Mouse (Mus musculus) granulocyte monocyte progenitor cell, adult 5-6 weeks (primary cell): ENCODE data around the gene Tmem120a. TPM values are rescaled to one million over a fixed set of nuclear protein-coding genes. Genes with fewer than 3 reads are reported as not detected.

Experiments
- ATAC-seq: replicated peaks from 2 replicates; pipeline ENCODE4 v1.8.0; 2016; ENCODE audit warnings: mild to moderate bottlenecking, moderate TSS enrichment, inconsistent platforms; ENCODE audit not compliant: poor library complexity, severe bottlenecking
- total RNA-seq, 2 experiments: library from RNA; stranded (forward) in 1 of 2; stranded (reverse) in 1 of 2; fragments of 200-712, 200-1000 nt in 1 of 2; fragments of >200 nt in 1 of 2; fragmentation: Nextera tagmentation in 1 of 2; gene quantifications; 2 replicates each; pipeline ENCODE4 v1.2.3; 2014 to 2017

Gene Tmem120a
- total RNA-seq, 2 experiments from 2014 or later: 19.1 to 26.4 TPM

DNA sequence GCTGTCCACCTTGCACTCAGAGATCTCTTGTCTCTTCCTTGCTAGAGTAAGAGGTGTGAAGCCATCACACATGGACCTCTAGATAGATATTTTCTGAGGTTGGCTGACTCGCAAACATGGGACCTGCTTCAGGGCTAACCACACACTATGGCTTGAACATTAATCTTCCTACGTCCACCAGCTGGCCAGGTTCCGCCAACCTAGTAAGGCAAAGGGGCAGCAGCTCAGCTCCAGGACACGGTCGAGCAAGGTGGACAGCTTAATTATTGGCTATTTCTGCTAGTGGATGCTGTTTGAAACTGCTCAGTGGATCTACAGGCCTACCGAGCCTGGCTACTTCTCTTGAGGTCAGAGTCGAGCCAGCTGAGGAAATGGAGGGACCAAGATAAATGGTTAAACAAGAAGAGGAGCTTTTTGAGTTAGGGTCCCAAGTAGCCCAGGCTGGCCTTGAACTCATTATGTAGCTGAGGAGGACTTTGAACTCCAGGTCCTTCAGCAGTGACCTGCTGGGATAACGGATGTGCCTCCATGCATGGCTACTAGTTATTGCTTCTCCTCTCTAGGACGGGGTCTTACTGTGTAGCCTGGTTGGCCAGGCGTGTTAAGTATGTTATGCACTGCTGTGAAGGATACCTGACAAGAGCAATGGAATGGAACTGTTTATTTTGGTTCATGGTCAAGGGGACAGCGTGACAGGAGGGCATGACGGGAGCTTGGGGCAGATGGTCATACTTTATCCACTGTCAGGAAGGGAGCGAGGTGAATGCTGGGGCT is 32.5 kb downstream of the Tmem120a start:
- ATAC-seq: no peak

DNA sequence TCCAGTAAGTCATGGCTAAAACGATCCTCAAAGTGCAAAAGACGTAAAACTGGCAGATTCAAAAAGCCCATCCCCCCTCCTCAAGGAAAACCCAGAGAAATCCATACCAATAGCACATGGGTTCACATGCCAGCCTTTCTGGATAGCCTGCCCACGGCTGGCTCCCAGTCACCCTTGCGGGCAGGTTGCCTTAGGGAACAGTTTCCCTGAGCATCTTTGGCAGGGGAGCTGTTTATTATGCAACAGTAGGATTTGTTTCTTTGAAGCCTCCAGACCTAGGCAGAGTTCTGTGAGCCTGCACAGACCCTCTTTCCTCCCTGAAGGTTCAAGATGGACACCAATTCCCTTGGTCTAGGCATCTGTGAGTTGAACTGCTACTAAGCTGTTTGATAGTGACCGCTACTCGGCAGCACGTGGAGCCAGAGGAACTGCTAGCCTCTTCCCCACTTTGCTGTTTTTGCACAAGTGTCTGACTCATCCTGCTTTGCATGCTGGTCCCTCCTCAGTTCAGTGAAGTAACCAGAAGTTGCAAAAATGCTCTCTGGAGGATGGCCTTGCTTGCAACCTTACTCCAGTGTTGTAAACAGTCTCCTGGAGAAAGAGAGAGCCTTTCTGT is 33.5 kb downstream of the Tmem120a start:
- ATAC-seq: peak; percentile 75

DNA sequence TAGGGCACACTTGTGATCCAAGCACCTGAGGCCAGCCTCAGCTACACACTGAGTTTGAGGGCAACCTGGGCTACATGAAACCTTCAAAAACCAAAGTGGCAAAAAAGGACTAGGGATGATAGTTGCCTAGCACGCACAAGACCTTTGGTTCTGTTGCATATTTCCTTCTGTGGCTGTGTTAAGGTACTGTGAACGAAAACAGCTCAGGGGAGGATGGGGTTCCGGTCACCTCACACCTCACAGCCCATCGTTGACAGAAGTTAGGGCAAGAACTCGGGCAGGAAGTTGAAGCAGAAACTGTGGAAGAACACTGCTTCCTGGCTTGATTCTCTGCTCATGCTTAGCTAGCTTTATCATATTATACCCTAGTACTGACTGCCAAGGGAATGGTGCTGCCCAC is 34.5 kb downstream of the Tmem120a start:
- no peak for ATAC-seq

GRCm38 (mm10) chr5:135707855-135708254 is 36.4 kb downstream of the Tmem120a start:
- ATAC-seq: peak; percentile 65

DNA sequence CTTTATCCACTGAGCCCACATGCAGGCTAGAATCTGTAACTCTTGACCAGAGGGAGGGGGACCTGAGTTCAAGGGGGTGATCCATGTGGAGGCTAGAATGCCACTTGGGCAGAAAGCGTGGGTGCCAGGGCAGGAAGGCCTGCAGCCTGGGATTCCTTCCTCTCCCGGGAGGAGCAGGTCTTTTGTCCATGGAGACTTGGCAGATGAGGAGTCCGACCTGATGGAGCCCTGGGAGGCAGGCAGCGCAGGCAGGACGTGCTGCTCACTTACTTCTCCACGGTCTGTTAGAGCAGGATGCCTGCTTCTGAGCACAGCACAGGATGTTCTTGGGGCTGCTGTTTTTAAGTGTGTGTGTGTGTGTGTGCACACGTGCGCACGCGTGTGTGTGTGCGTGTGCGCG is 37.2 kb downstream of the Tmem120a start:
- no peak for ATAC-seq

DNA sequence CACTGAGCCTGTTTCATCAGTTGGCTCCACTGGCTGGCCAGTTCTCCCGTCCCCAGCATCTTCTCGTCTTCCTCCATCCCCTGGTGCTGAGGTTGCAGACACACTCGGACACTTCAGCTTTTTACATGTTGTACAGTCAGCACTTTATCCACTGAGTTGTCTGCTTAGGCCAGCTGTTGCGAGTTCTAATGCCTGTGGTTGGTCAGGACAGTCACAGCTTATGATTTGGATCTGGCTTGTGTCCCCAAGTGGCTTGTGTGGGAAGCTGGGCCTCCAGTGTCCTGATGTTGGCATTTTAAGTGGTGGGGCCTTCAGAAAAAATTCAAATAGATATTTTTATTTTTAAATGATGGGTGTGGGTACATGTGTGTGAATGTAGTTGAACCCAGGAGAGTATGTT is 38.9 kb downstream of the Tmem120a start:
- no peak for ATAC-seq

GRCm38 (mm10) chr5:135703431-135703830 is 40.8 kb downstream of the Tmem120a start:
- no peak for ATAC-seq

- peak; percentile 92 for ATAC-seq
These were observed 41.5 kb downstream of the Tmem120a start for GRCm38 (mm10) chr5:135702682-135703192.

DNA sequence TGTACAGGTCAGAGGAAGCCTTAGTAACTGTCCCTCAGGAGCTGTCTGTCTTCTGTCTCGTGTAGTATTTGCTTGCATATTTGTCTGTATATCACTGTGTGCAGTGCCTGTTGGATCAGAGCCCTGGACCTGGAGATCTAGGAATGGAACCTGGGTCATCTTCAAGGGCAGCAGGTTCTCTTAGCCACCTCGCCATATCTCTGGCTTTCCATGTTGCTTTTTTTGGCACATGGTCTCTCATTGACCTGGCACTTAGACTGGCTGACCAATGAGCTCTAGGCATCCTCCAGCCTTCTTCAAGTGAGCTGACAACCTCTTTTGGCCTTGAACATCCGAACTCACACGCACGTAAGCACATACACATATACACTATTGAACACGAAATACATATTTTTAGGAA is 42.1 kb downstream of the Tmem120a start:
- ATAC-seq: 0 out of 2 replicates have a peak, but pooled peaks have one; percentile 3

- no peak for ATAC-seq
These were observed 42.6 kb downstream of the Tmem120a start for GRCm38 (mm10) chr5:135701601-135702000.

DNA sequence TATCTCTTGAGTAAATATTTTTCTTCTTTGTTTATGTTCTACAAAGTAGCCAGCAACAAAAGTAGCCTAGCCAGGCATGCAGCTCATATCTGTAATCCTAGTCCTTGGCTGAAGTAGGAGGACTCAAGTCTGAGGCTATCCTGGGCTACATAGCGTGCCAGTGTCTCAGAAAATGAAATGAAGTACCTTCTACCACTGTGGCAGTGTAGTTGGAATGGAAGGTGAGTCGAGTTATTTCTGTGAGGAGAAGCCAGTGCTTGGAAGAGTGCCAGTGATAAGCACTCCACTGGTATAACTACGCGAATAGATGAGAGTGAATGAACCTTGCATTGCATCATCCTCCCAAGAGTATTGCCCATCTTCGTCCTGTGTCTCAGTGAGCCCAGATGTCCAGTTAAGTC is 46.5 kb downstream of the Tmem120a start:
- no peak for ATAC-seq

- no peak for ATAC-seq
These were observed 48.9 kb downstream of the Tmem120a start for GRCm38 (mm10) chr5:135695277-135695721.

- ATAC-seq: no peak
These were observed 50.9 kb downstream of the Tmem120a start for GRCm38 (mm10) chr5:135693281-135693853.

DNA sequence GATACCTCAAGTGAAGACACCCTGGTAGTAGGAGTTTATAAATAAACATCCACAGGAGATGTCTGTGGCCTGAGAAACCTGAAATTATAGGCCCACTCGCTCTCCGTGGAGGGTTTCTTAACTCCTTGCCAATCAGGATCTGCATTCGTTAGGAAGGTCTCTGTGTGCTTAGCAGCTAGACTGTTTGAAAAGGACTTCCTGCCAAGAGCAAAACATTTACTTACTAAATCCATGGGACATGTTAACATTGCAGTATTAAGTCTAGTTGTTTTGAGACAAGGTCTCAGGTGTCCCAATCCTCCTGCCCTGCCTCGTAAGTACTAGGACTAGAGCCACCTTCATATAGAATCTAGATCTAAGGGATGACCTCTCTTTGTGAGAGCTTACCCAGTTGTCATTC is 53.0 kb downstream of the Tmem120a start:
- no peak for ATAC-seq

DNA sequence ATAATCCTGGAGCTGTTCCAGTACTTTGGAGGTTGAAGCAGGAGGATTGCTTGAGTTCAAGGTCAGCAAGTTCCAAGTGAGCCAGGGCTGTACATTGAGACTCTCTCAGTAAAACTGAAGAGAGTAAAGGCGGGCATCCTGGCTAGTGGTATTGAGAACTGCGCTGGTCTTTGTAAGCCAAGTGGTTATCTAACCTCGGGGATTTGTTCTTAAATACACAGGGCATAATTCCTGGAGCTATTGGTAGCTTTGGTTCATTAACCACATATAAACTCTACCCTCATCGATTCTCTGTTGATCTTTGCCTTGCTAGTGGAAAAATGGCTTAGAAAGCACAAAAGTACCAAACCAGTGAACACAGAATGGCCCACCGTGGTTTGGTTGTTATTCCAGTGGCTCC is 53.8 kb downstream of the Tmem120a start:
- ATAC-seq: no peak

Other genes with a start within 250 kb of the Tmem120a start
- gene Hip1, start 199.3 kb downstream of the Tmem120a start, total RNA-seq (2014; fragmentation: Nextera tagmentation): 21.2 and 21.4 TPM in 2 replicates
- gene Hip1, start 199.3 kb downstream of the Tmem120a start, total RNA-seq (2017): 8.7 and 11.4 TPM in 2 replicates
- not detected in 2 replicates for gene Ccl26, start 180.9 kb downstream of the Tmem120a start, total RNA-seq (2014; fragmentation: Nextera tagmentation)
- not detected in 2 replicates for gene Ccl26, start 180.9 kb downstream of the Tmem120a start, total RNA-seq (2017)
- gene Ccl24, start 171.4 kb downstream of the Tmem120a start, total RNA-seq (2014; fragmentation: Nextera tagmentation): 2.3 and 3.9 TPM in 2 replicates
- 1.4 TPM in 1 of 2 replicates, not detected in the other for gene Ccl24, start 171.4 kb downstream of the Tmem120a start, total RNA-seq (2017)
- 14.1 and 19.1 TPM in 2 replicates for gene Rhbdd2, start 111.8 kb downstream of the Tmem120a start, total RNA-seq (2014; fragmentation: Nextera tagmentation)
- 4.3 and 8.2 TPM in 2 replicates for gene Rhbdd2, start 111.8 kb downstream of the Tmem120a start, total RNA-seq (2017)
- gene Por, start 74.4 kb downstream of the Tmem120a start, total RNA-seq (2014; fragmentation: Nextera tagmentation): 26.7 and 34.3 TPM in 2 replicates
- 20.6 and 28.7 TPM in 2 replicates for gene Por, start 74.4 kb downstream of the Tmem120a start, total RNA-seq (2017)
- gene Styxl1, start 33.9 kb upstream of the Tmem120a start, total RNA-seq (2014; fragmentation: Nextera tagmentation): not detected in 2 replicates
- 2.1 TPM in 1 of 2 replicates, not detected in the other for gene Styxl1, start 33.9 kb upstream of the Tmem120a start, total RNA-seq (2017)
- gene Mdh2, start 34.0 kb upstream of the Tmem120a start, total RNA-seq (2014; fragmentation: Nextera tagmentation): 299 and 328 TPM in 2 replicates
- 154 and 224 TPM in 2 replicates for gene Mdh2, start 34.0 kb upstream of the Tmem120a start, total RNA-seq (2017)
- gene Srrm3, start 62.4 kb upstream of the Tmem120a start, total RNA-seq (2014; fragmentation: Nextera tagmentation): not detected in 2 replicates
- gene Srrm3, start 62.4 kb upstream of the Tmem120a start, total RNA-seq (2017): not detected in 2 replicates
- gene Hspb1, start 143.5 kb upstream of the Tmem120a start, total RNA-seq (2014; fragmentation: Nextera tagmentation): not detected in 2 replicates
- gene Hspb1, start 143.5 kb upstream of the Tmem120a start, total RNA-seq (2017): not detected in 2 replicates
- 97.2 and 120 TPM in 2 replicates for gene Ywhag, start 190.2 kb upstream of the Tmem120a start, total RNA-seq (2014; fragmentation: Nextera tagmentation)
- gene Ywhag, start 190.2 kb upstream of the Tmem120a start, total RNA-seq (2017): 92.2 and 107 TPM in 2 replicates
- 1.8 and 5.0 TPM in 2 replicates for gene Ssc4d, start 230.1 kb upstream of the Tmem120a start, total RNA-seq (2014; fragmentation: Nextera tagmentation)
- gene Ssc4d, start 230.1 kb upstream of the Tmem120a start, total RNA-seq (2017): 0.90 TPM in 1 of 2 replicates, not detected in the other
- not detected in 2 replicates for gene Zp3, start 235.7 kb upstream of the Tmem120a start, total RNA-seq (2014; fragmentation: Nextera tagmentation)
- not detected in 2 replicates for gene Zp3, start 235.7 kb upstream of the Tmem120a start, total RNA-seq (2017)